25 mouse cellular contexts compared by ENCODE assay signal in the genomic region with DNA sequence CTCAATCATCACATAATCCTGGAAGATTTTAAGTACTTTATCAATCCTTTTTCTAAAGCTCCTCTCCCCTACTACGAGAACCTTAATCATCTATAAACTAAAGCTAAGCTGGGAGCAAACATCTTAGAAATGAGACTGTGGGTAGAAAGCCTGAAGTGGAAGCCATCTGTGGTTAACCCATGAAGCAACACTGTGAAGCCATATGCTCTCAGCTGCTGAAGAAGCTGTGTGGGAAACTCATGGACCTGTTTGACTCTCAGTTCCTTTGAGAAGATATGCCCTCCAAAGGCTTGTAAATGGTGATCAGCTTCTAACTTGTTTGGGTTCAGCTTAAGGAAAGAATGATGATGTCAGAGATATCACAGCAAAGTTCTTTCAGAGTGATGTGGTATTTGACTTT.
DNase-seq lines count a peak whose midpoint lies in the region; TF ChIP-seq lines count a peak whose summit lies in the region.
"Had no signal": no experiment of that assay in that cellular context is flagged by ENCODE, and none has a peak within 500 bp of the region (broad histone marks: within the 10 kb centered on the region; RNA-seq: fewer than 3 reads in every experiment).

No protein-coding gene starts in this region.

- no peak for DNase-seq in kidney, adult 2 months
- no peak for DNase-seq in layer of hippocampus, adult 9-11 months
- no peak for DNase-seq in urinary bladder, adult 2 months (ENCODE audit: low spot score)
- DNase-seq: adrenal gland, adult 8-10 months; adrenal gland, postnatal 25 days; cerebellum, adult 11 months; cerebellum, adult 2 months; cerebellum, adult 9-11 months; cerebellum, postnatal 25 days; embryo, embryonic 11 days; gastrocnemius, postnatal 25 days; heart, postnatal 10 days; heart, postnatal 36 days had no signal

- no peaks in the 10 kb centered on the region for H3K27me3 ChIP-seq in kidney, adult 2 months (replicated peaks; ENCODE audit: control insufficient read depth, insufficient read depth, low read length)
- H3K27me3 ChIP-seq: embryonic facial prominence, embryonic 13.5 days; forebrain, embryonic 12.5 days; forebrain, embryonic 15.5 days; heart, embryonic 12.5 days; heart, embryonic 15.5 days; hindbrain, embryonic 13.5 days had no signal

- peak overlapping the region; percentile 95 for H3K27ac ChIP-seq in bone marrow macrophage, adult 2 months (ENCODE audit: insufficient read depth, low read depth, low read length)
- peak overlapping the region; percentile 72 for H3K27ac ChIP-seq in brown adipose tissue, adult 24 weeks (replicated peaks; ENCODE audit: low read depth, low read length)
- peak overlapping the region; percentile 79 for H3K27ac ChIP-seq in macrophage
- no peak overlapping the region for H3K27ac ChIP-seq in kidney, adult 2 months (ENCODE audit: insufficient read depth, low read depth, low read length)
- H3K27ac ChIP-seq: embryonic facial prominence, embryonic 10.5 days; embryonic facial prominence, embryonic 13.5 days; forebrain, embryonic 12.5 days; forebrain, embryonic 15.5 days; heart, embryonic 15.5 days; hindbrain, embryonic 10.5 days; hindbrain, embryonic 13.5 days had no signal

- no peaks in the 10 kb centered on the region for H3K79me2 ChIP-seq in macrophage (ENCODE audit: inconsistent target)

- TF ChIP-seq CTCF in bone marrow macrophage, adult 2 months (IDR thresholded peaks at IDR 0.05; ENCODE audit: low read depth, low read length): no peak
- TF ChIP-seq CTCF in kidney, adult 2 months (conservative IDR thresholded peaks at IDR 0.05; ENCODE audit: insufficient read depth, insufficient read length, low read depth, low read length): no peak

- peaks cover 29% of the 10 kb centered on the region for H3K4me1 ChIP-seq in bone marrow macrophage, adult 2 months (ENCODE audit: control insufficient read depth, insufficient read depth, low read length)
- no peaks in the 10 kb centered on the region for H3K4me1 ChIP-seq in brown adipose tissue, adult 24 weeks (ENCODE audit: control insufficient read depth, insufficient read depth, insufficient read length, low read length)
- no peaks in the 10 kb centered on the region for H3K4me1 ChIP-seq in kidney, adult 2 months (ENCODE audit: control insufficient read depth, insufficient read depth, low read length)
- H3K4me1 ChIP-seq: embryonic facial prominence, embryonic 10.5 days; forebrain, embryonic 12.5 days; forebrain, embryonic 15.5 days; heart, embryonic 12.5 days; heart, embryonic 15.5 days; hindbrain, embryonic 10.5 days; hindbrain, embryonic 13.5 days had no signal

- no peak overlapping the region for H3K4me3 ChIP-seq in bone marrow macrophage, adult 2 months (ENCODE audit: insufficient read depth, low read length)
- no peak overlapping the region for H3K4me3 ChIP-seq in brown adipose tissue, adult 24 weeks (ENCODE audit: insufficient read depth, low read depth, low read length)
- no peak overlapping the region for H3K4me3 ChIP-seq in macrophage (ENCODE audit: inconsistent target)
- H3K4me3 ChIP-seq in kidney, adult 2 months (ENCODE audit: insufficient read depth, low read depth, low read length): no peak overlapping the region
- H3K4me3 ChIP-seq: embryonic facial prominence, embryonic 10.5 days; embryonic facial prominence, embryonic 13.5 days; erythroblast, embryonic 14.5 days; forebrain, embryonic 12.5 days; forebrain, embryonic 15.5 days; heart, embryonic 12.5 days; heart, embryonic 15.5 days; hindbrain, embryonic 10.5 days; hindbrain, embryonic 13.5 days had no signal

- no peak for TF ChIP-seq POLR2A in bone marrow macrophage, adult 2 months (IDR thresholded peaks at IDR 0.05; ENCODE audit: borderline replicate concordance, low read depth, low read length)
- no peak for TF ChIP-seq POLR2A in kidney, adult 2 months (IDR thresholded peaks at IDR 0.05; ENCODE audit: low read depth, low read length)

- 72% methylated on average over 1 of the region's 1 CpGs for WGBS in macrophage (ENCODE audit: missing documents)
- 98% methylated on average over 1 of the region's 1 CpGs for WGBS in kidney, adult 2 months

- no peaks in the 10 kb centered on the region for H3K36me3 ChIP-seq in macrophage (ENCODE audit: inconsistent target)
- H3K36me3 ChIP-seq in kidney, adult 2 months (ENCODE audit: control insufficient read depth, insufficient read depth, low read length): no peaks in the 10 kb centered on the region
- H3K36me3 ChIP-seq: embryonic facial prominence, embryonic 10.5 days; embryonic facial prominence, embryonic 13.5 days; forebrain, embryonic 12.5 days; forebrain, embryonic 15.5 days; heart, embryonic 12.5 days; heart, embryonic 15.5 days; hindbrain, embryonic 10.5 days; hindbrain, embryonic 13.5 days had no signal
